Mouse (Mus musculus) kidney, adult 2 months (tissue): ENCODE data around the gene Ghrh.

ENCODE experiments used
- CTCF ChIP-seq: fragments of 200-500 bp; conservative IDR thresholded peaks from 2 replicates; pipeline ENCODE4 v1.5.1; 2011; ENCODE audit warnings: low read depth, mild to moderate bottlenecking, control low read depth, low read length, moderate library complexity, mixed read lengths; ENCODE audit not compliant: insufficient read depth, insufficient read length
- POLR2A ChIP-seq: fragments of 200-500 bp; IDR thresholded peaks from one replicate; pipeline ENCODE4 v1.6.1; 2011; ENCODE audit warnings: low read depth, low read length, control low read depth

GRCm38 (mm10) chr2:157320886-157321285 lies 26.4 kb downstream of the Ghrh start:
- TF ChIP-seq CTCF (no peak), POLR2A (no peak)
